Mouse (Mus musculus) heart, embryonic 14.5 days (tissue): ENCODE results near the gene Bin2. TPM values are rescaled to one million over a fixed set of nuclear protein-coding genes. Genes with fewer than 3 reads are reported as not detected.

Experiments
- ATAC-seq: fragments of 200-750 bp; cut with Nextera tagmentation; 2 replicates; pipeline ENCODE4 v1.8.0; 2017; ENCODE audit warnings: low read depth, moderate TSS enrichment; ENCODE audit not compliant: insufficient number of reproducible peaks, insufficient read depth, low FRiP score
- H3K27ac ChIP-seq, 2 experiments: fragments of 200-500 bp in 1 of 2; fragments of 300-500 bp in 1 of 2; sonication (generic) in 1 of 2; replicated peaks in 1 of 2; 2 replicates each; pipeline ENCODE4 v1.5.1; 2012 to 2014; ENCODE audit warnings: low read depth in 2 of 2, low read length in 2 of 2, control low read depth in 1 of 2, mild to moderate bottlenecking in 1 of 2, mixed read lengths in 1 of 2; ENCODE audit not compliant: control insufficient read depth in 1 of 2, insufficient read depth in 1 of 2
- H3K27me3 ChIP-seq: fragments of 300-500 bp; sonication (generic); 2 replicates; pipeline ENCODE4 v1.6.1; 2014; ENCODE audit warnings: mild to moderate bottlenecking, low read length, control low read depth; ENCODE audit not compliant: control insufficient read depth, insufficient read depth
- H3K36me3 ChIP-seq: fragments of 300-500 bp; sonication (generic); 2 replicates; pipeline ENCODE4 v1.6.1; 2014; ENCODE audit warnings: mild to moderate bottlenecking, control low read depth, low read length, mixed read lengths; ENCODE audit not compliant: control insufficient read depth, insufficient read depth
- H3K4me1 ChIP-seq, 2 experiments: fragments of 200-500 bp in 1 of 2; fragments of 300-500 bp in 1 of 2; sonication (generic) in 1 of 2; 2 replicates each; pipeline ENCODE4 v1.6.1; 2012 to 2014; ENCODE audit warnings: low read length in 2 of 2, control low read depth in 1 of 2, mixed read lengths in 1 of 2; ENCODE audit not compliant: control insufficient read depth in 2 of 2, insufficient read depth in 2 of 2
- H3K4me2 ChIP-seq: fragments of 300-500 bp; sonication (generic); 2 replicates; pipeline ENCODE4 v1.6.1; 2014; ENCODE audit warnings: mild to moderate bottlenecking, low read length
- H3K4me3 ChIP-seq, 2 experiments: fragments of 200-500 bp in 1 of 2; fragments of 300-500 bp in 1 of 2; sonication (generic) in 1 of 2; 2 replicates each; pipeline ENCODE4 v1.5.1; 2012 to 2014; ENCODE audit warnings: low read length in 2 of 2, mild to moderate bottlenecking in 2 of 2, control low read depth in 1 of 2, low read depth in 1 of 2, moderate library complexity in 1 of 2; ENCODE audit not compliant: control insufficient read depth in 1 of 2, insufficient read depth in 1 of 2
- H3K9ac ChIP-seq: fragments of 300-500 bp; sonication (generic); 2 replicates; pipeline ENCODE4 v1.6.1; 2014; ENCODE audit warnings: mild to moderate bottlenecking, low read length
- H3K9me3 ChIP-seq: fragments of 300-500 bp; sonication (generic); 2 replicates; pipeline ENCODE4 v1.6.1; 2016; ENCODE audit warnings: low read length, control low read depth; ENCODE audit not compliant: control insufficient read depth
- WGBS: fragments of 180-500 bp; shearing (Covaris S2); extraction: QIAGEN DNeasy Blood & Tissue Kit; methylation state at CpG from one replicate; pipeline ENCODE4 v1.1.7; 2014; 5-methylcytosine and 5-hydroxymethylcytosine counted together
- microRNA-seq: library from miRNA; unstranded; fragments of <30 nt; microRNA quantifications from one replicate; pipeline ENCODE4, GENCODE M21; 2016
- polyA plus RNA-seq: library from polyadenylated mRNA; unstranded; fragments of >200 nt; fragmentation: Nextera tagmentation; extraction: Ambion mirVana; gene quantifications from 2 replicates; pipeline ENCODE4 v1.2.1, GENCODE M21; 2014

The Bin2 gene
- polyA plus RNA-seq, 1 experiment from 2014 or later = 2.8 TPM

GRCm38 (mm10) chr15:100598883-100599275 is 70.5 kb downstream of the Bin2 start:
- under 1% methylated on average over 12 of the region's 12 CpGs for WGBS
- Histone ChIP-seq H3K9me3 (no peaks in the 10 kb centered on the region), H3K4me3 (peak overlapping the region; percentile 71 to 86), H3K4me1 (peaks cover 10% of the 10 kb centered on the region in 2 experiments), H3K9ac (peak overlapping the region; percentile 92), H3K27ac (peak overlapping the region; percentile 25 to 82; a peak in 3 of 4 replicates), H3K27me3 (peaks cover 9% of the 10 kb centered on the region; the same call in 1 of the 2 replicates), H3K4me2 (peak overlapping the region; percentile 92), H3K36me3 (no peaks in the 10 kb centered on the region)
- ATAC-seq = no peak

DNA sequence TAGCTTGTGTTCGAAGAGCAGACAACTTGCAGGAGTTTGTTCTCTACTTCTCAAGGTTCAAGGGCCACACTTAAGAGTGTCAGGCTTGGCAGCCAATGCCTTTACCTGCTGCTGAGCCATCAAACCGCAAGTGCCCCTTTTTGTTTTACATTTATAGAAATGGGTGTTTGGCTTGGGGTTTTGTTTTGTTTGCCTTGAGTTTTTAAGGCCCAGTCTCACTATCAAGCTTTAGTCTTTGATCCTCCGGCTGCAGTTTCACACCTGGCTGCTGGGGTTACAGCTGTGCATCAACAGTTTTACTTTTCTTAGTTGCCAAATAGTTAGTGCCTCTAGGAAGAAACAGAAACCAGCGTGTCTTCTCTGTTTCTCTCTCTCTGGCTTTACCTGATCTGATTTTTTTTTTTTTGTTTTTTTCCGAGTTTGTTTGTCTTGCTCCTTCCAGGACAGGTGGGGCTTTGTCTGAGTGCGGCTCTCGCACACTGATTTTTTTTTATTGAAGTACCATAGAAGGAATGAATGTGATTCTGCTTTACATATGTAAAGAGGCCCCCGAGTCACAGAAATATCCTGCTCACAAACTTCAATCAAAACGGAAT is 71.0 kb downstream of the Bin2 start:
- H3K4me2 ChIP-seq = peak overlapping the region; percentile 92
- H3K9me3 ChIP-seq = no peaks in the 10 kb centered on the region
- H3K4me1 ChIP-seq = peaks cover 10% of the 10 kb centered on the region in 2 experiments
- ATAC-seq = no peak
- 25% methylated on average over 9 of the region's 9 CpGs for WGBS
- H3K4me3 ChIP-seq = peak overlapping the region; percentile 71 to 86
- peak overlapping the region; percentile 92 for H3K9ac ChIP-seq
- no peaks in the 10 kb centered on the region for H3K36me3 ChIP-seq
- peak overlapping the region in 1 of 2 experiments; percentile 82; a peak in 2 of 4 replicates for H3K27ac ChIP-seq
- peaks cover 9% of the 10 kb centered on the region; the same call in 1 of the 2 replicates for H3K27me3 ChIP-seq

DNA sequence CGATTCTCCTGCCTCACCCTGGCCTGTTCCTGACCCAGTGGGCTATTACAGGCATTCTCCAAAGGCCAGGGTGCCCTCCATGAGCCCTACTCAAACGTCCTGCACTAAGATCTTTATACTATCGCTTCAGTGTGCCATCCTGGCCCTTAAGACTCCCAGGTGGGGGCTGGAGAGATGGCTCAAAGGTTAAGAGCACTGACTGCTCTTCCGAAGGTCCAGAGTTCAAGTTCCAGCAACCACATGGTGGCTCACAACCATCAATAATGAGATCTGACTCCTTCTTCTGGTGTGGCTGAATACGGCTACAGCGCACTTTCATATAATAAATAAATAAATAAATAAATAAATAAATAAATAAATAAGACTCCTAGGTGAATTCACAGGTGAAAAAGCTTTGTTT is 76.5 kb downstream of the Bin2 start:
- WGBS = 81% methylated on average over 6 of the region's 6 CpGs
- Histone ChIP-seq H3K9me3 (no peaks in the 10 kb centered on the region), H3K4me2 (no peak overlapping the region), H3K27me3 (no peaks in the 10 kb centered on the region), H3K27ac (no peak overlapping the region), H3K4me1 (no peaks in the 10 kb centered on the region), H3K9ac (no peak overlapping the region), H3K4me3 (no peak overlapping the region), H3K36me3 (peaks cover 10% of the 10 kb centered on the region)
- no peak for ATAC-seq

Small RNA genes lying within 50 kb of the gene (microRNA-seq; reads per million reads assigned to microRNA genes)
- not detected for gene Mir6961

Other genes starting within 250 kb of the Bin2 start
- gene Gm5475, start 247.4 kb downstream of the Bin2 start, polyA plus RNA-seq = not detected in 2 replicates
- 12.7 and 14.1 TPM in 2 replicates for gene Slc11a2, start 244.5 kb downstream of the Bin2 start, polyA plus RNA-seq
- gene Letmd1, start 200.5 kb downstream of the Bin2 start, polyA plus RNA-seq = 12.8 and 13.6 TPM in 2 replicates
- 7.8 and 8.1 TPM in 2 replicates for gene Csrnp2, start 174.1 kb downstream of the Bin2 start, polyA plus RNA-seq
- gene Tfcp2, start 117.5 kb downstream of the Bin2 start, polyA plus RNA-seq = 17.1 and 19.9 TPM in 2 replicates
- 7.1 and 8.2 TPM in 2 replicates for gene Pou6f1, start 69.6 kb downstream of the Bin2 start, polyA plus RNA-seq
- gene Dazap2, start 54.2 kb downstream of the Bin2 start, polyA plus RNA-seq = 253 and 254 TPM in 2 replicates
- 14.5 and 18.7 TPM in 2 replicates for gene Smagp, start 32.6 kb downstream of the Bin2 start, polyA plus RNA-seq
- 1.1 and 2.0 TPM in 2 replicates for gene Cela1, start 18.4 kb upstream of the Bin2 start, polyA plus RNA-seq
- gene Galnt6, start 59.8 kb upstream of the Bin2 start, polyA plus RNA-seq = 0.08 and 0.12 TPM in 2 replicates
- gene Slc4a8, start 92.2 kb upstream of the Bin2 start, polyA plus RNA-seq = 0.27 and 0.76 TPM in 2 replicates
- gene Scn8a, start 200.3 kb upstream of the Bin2 start, polyA plus RNA-seq = 0.27 and 0.31 TPM in 2 replicates